Comparison of ENCODE assay signal across 23 mouse cellular contexts in the genomic region with DNA sequence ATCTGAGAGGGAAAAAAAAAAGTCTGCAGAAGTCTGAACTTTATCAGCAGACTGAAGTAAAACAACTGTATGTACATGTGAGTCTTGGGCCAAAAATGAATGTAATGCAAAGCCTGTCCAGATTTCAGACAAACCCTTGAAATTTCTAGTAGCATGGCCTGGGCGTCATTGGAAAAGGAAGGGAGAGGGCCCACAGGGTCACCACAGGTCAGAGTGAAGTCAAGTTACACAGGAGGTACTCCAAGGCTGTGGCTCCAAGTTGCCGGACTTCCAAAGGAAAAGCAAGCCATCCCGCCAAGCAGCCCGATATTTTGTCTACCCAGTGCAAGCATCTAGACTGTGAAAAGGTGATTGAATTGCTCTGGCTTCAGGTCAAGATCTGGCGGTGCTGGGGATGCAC.
DNase-seq lines count a peak whose midpoint lies in the region; ATAC-seq and TF ChIP-seq lines count a peak whose summit lies in the region.
"Had no signal": no experiment of that assay in that cellular context is flagged by ENCODE, and none has a peak within 500 bp of the region (broad histone marks: within the 10 kb centered on the region; RNA-seq: fewer than 3 reads in every experiment).

No protein-coding gene starts in this region.

- no peak overlapping the region for H3K4me2 ChIP-seq in heart, embryonic 15.5 days
- no peak overlapping the region for H3K4me2 ChIP-seq in stomach, embryonic 14.5 days (replicated peaks; ENCODE audit: low read depth, low read length)
- no peak overlapping the region for H3K4me2 ChIP-seq in stomach, postnatal 0 days (replicated peaks; ENCODE audit: low read depth)
- H3K4me2 ChIP-seq: embryonic facial prominence, embryonic 12.5 days; hindbrain, embryonic 14.5 days; limb, embryonic 12.5 days; liver, embryonic 12.5 days had no signal

- no peak overlapping the region for H3K9ac ChIP-seq in heart, embryonic 15.5 days
- H3K9ac ChIP-seq in stomach, embryonic 14.5 days (replicated peaks; ENCODE audit: low read depth, low read length), result no peak overlapping the region
- no peak overlapping the region for H3K9ac ChIP-seq in stomach, postnatal 0 days (ENCODE audit: low read length)
- H3K9ac ChIP-seq: embryonic facial prominence, embryonic 12.5 days; forebrain, postnatal 0 days; hindbrain, embryonic 14.5 days; limb, embryonic 12.5 days; liver, embryonic 12.5 days had no signal

- 58% methylated on average over 5 of the region's 5 CpGs for WGBS in heart, embryonic 15.5 days
- WGBS in kidney, adult 2 months, result 64% methylated on average over 5 of the region's 5 CpGs
- WGBS in stomach, embryonic 14.5 days, result 58% methylated on average over 5 of the region's 5 CpGs
- 55% methylated on average over 5 of the region's 5 CpGs for WGBS in stomach, postnatal 0 days

- TF ChIP-seq EP300 in stomach, postnatal 0 days (optimal IDR thresholded peaks at IDR 0.05), result no peak

- no peak for TF ChIP-seq POLR2A in kidney, adult 2 months (IDR thresholded peaks at IDR 0.05; ENCODE audit: low read depth, low read length)

- TF ChIP-seq CTCF in kidney, adult 2 months (conservative IDR thresholded peaks at IDR 0.05; ENCODE audit: insufficient read depth, insufficient read length, low read depth, low read length), result no peak
- TF ChIP-seq CTCF in stomach, postnatal 0 days (IDR thresholded peaks at IDR 0.05; ENCODE audit: low read depth), result no peak

- H3K27me3 ChIP-seq in heart, embryonic 15.5 days, result no peaks in the 10 kb centered on the region
- no peaks in the 10 kb centered on the region for H3K27me3 ChIP-seq in kidney, adult 2 months (replicated peaks; ENCODE audit: control insufficient read depth, insufficient read depth, low read length)
- no peaks in the 10 kb centered on the region for H3K27me3 ChIP-seq in stomach, embryonic 14.5 days (ENCODE audit: control insufficient read depth, insufficient read depth, low read length)
- no peaks in the 10 kb centered on the region for H3K27me3 ChIP-seq in stomach, postnatal 0 days (ENCODE audit: control insufficient read depth, insufficient read depth, low read length)
- H3K27me3 ChIP-seq: embryonic facial prominence, embryonic 12.5 days; limb, embryonic 12.5 days; liver, embryonic 12.5 days had no signal

- DNase-seq in heart, adult 11 months, result peak; percentile 64
- no peak for DNase-seq in heart, adult 9 months (ENCODE audit: low spot score in 2 of 2)
- no peak for DNase-seq in heart, postnatal 10 days
- peak; percentile 27 for DNase-seq in kidney, postnatal 10 days
- no peak for DNase-seq in kidney, adult 2 months
- no peak for DNase-seq in stomach, postnatal 0 days (ENCODE audit: low spot score)
- DNase-seq: adrenal gland, adult 8-10 months; cerebellum, adult 18-20 months; cerebellum, postnatal 25 days; forebrain, postnatal 0 days; gastrocnemius, postnatal 14 days; kidney, adult 18-20 months; layer of hippocampus, postnatal 36 days; lung, adult 18-20 months; midbrain, embryonic 14.5 days; thymus, postnatal 14 days had no signal

- peak overlapping the region; percentile 76; the same call in 1 of the 2 replicates for H3K27ac ChIP-seq in heart, embryonic 15.5 days
- H3K27ac ChIP-seq in kidney, adult 2 months (ENCODE audit: insufficient read depth, low read depth, low read length), result no peak overlapping the region
- peak overlapping the region; percentile 35; the same call in 1 of the 2 replicates for H3K27ac ChIP-seq in stomach, embryonic 14.5 days (ENCODE audit: low read length)
- no peak overlapping the region for H3K27ac ChIP-seq in stomach, postnatal 0 days (replicated peaks)
- H3K27ac ChIP-seq: embryonic facial prominence, embryonic 12.5 days; hindbrain, embryonic 14.5 days; limb, embryonic 12.5 days had no signal

- intact Hi-C loops in heart, postnatal 10 days (cut with DNase I), result no loop called here

- no peaks in the 10 kb centered on the region for H3K36me3 ChIP-seq in heart, embryonic 15.5 days
- no peaks in the 10 kb centered on the region for H3K36me3 ChIP-seq in kidney, adult 2 months (ENCODE audit: control insufficient read depth, insufficient read depth, low read length)
- H3K36me3 ChIP-seq in stomach, embryonic 14.5 days (ENCODE audit: control insufficient read depth, insufficient read depth, low read length), result no peaks in the 10 kb centered on the region
- no peaks in the 10 kb centered on the region for H3K36me3 ChIP-seq in stomach, postnatal 0 days (ENCODE audit: control insufficient read depth, insufficient read depth, low read length)
- H3K36me3 ChIP-seq: embryonic facial prominence, embryonic 12.5 days; limb, embryonic 12.5 days; liver, embryonic 12.5 days had no signal

- H3K4me3 ChIP-seq in heart, embryonic 15.5 days, result no peak overlapping the region
- no peak overlapping the region for H3K4me3 ChIP-seq in kidney, adult 2 months (ENCODE audit: insufficient read depth, low read depth, low read length)
- no peak overlapping the region for H3K4me3 ChIP-seq in stomach, embryonic 14.5 days (ENCODE audit: low read depth, low read length)
- H3K4me3 ChIP-seq in stomach, postnatal 0 days (ENCODE audit: low read depth, low read length), result no peak overlapping the region
- H3K4me3 ChIP-seq: embryonic facial prominence, embryonic 12.5 days; limb, embryonic 12.5 days; liver, embryonic 12.5 days had no signal

- no peak for ATAC-seq in heart, embryonic 15.5 days (replicated peaks; ENCODE audit: insufficient number of reproducible peaks, insufficient read depth, low FRiP score, low read depth)
- no peak for ATAC-seq in stomach, embryonic 14.5 days (ENCODE audit: insufficient number of reproducible peaks, insufficient read depth, low FRiP score, low read depth)
- no peak for ATAC-seq in stomach, postnatal 0 days (ENCODE audit: low FRiP score, low TSS enrichment)
- ATAC-seq: activated CD4-positive, CD25-positive, alpha-beta regulatory T cell, adult 4 months; forebrain, postnatal 0 days; liver, embryonic 12.5 days had no signal

- peaks cover 60% of the 10 kb centered on the region for H3K4me1 ChIP-seq in heart, embryonic 15.5 days (replicated peaks)
- H3K4me1 ChIP-seq in kidney, adult 2 months (ENCODE audit: control insufficient read depth, insufficient read depth, low read length), result no peaks in the 10 kb centered on the region
- 0 out of 2 replicates have a peak, but pooled peaks cover 4% of the 10 kb centered on the region for H3K4me1 ChIP-seq in stomach, embryonic 14.5 days (ENCODE audit: control insufficient read depth, insufficient read depth, low read length)
- 0 out of 2 replicates have a peak, but pooled peaks cover 2% of the 10 kb centered on the region for H3K4me1 ChIP-seq in stomach, postnatal 0 days (replicated peaks; ENCODE audit: control insufficient read depth, insufficient read depth)
- H3K4me1 ChIP-seq: embryonic facial prominence, embryonic 12.5 days; limb, embryonic 12.5 days had no signal

- H3K9me3 ChIP-seq in heart, embryonic 15.5 days (replicated peaks), result no peaks in the 10 kb centered on the region
- no peaks in the 10 kb centered on the region for H3K9me3 ChIP-seq in stomach, embryonic 14.5 days (ENCODE audit: control insufficient read depth, low read depth, low read length)
- H3K9me3 ChIP-seq in stomach, postnatal 0 days (ENCODE audit: control insufficient read depth, low read length), result no peaks in the 10 kb centered on the region
- H3K9me3 ChIP-seq: embryonic facial prominence, embryonic 12.5 days; limb, embryonic 12.5 days; liver, embryonic 12.5 days had no signal

Comparison
In these comparisons a context has a peak if more than half of its experiments do, and no peak if none do; other contexts are left out.
1. DNase-seq: peak in heart, adult 11 months (single experiment) and kidney, postnatal 10 days (single experiment); none in heart, adult 9 months (0 of 2), heart, postnatal 10 days (0 of 2), kidney, adult 2 months (single experiment) and stomach, postnatal 0 days (single experiment).
2. H3K27ac ChIP-seq: peak in heart, embryonic 15.5 days (single experiment) and stomach, embryonic 14.5 days (single experiment); none in kidney, adult 2 months (single experiment) and stomach, postnatal 0 days (single experiment).